Mouse (Mus musculus): Measurements from ENCODE around the gene Ivl. TPM values are rescaled to one million over a fixed set of nuclear protein-coding genes. Genes with fewer than 3 reads are reported as not detected.

Gene Ivl
- not detected in 2 replicates for polyA plus RNA-seq (2016; fragmentation: Nextera tagmentation; extraction: Ambion mirVana)

- DNase-seq (ENCODE audit: low spot score), result no peak
- no peak within 1 kb of the TSS for H3K4me3 ChIP-seq
These were observed at the start of gene Ivl for GRCm38 (mm10) chr3:92573449-92574041. Ivl (minus strand) TSS chr3:92573735.

GRCm38 (mm10) chr3:92621560-92621959, 48.0 kb upstream of the Ivl start, which contains the start of gene Lce6a:
Lce6a (minus strand) TSS chr3:92621660.
- H3K27ac ChIP-seq, result no peak within 1 kb of the TSS
- H3K4me3 ChIP-seq, result no peak within 1 kb of the TSS
- no peaks in the 10 kb centered on the region for H3K36me3 ChIP-seq
- no peaks in the 10 kb centered on the region for H3K9me3 ChIP-seq
- no peaks in the 10 kb centered on the region for H3K4me1 ChIP-seq (replicated peaks)
- no peaks in the 10 kb centered on the region for H3K27me3 ChIP-seq (ENCODE audit: insufficient read depth, poor library complexity, severe bottlenecking)
- 81% methylated on average over 2 of the region's 2 CpGs for WGBS
- no peak for DNase-seq (ENCODE audit: low spot score)

More at GRCm38 (mm10) chr3:92573449-92574041, at the start of gene Ivl:
- WGBS, result 77% methylated on average over 1 of the region's 1 CpGs
- H3K27ac ChIP-seq, result no peak within 1 kb of the TSS
- no peaks in the 10 kb centered on the region for H3K4me1 ChIP-seq (replicated peaks)
- no peaks in the 10 kb centered on the region for H3K9me3 ChIP-seq
- H3K27me3 ChIP-seq (ENCODE audit: insufficient read depth, poor library complexity, severe bottlenecking), result no peaks in the 10 kb centered on the region
- H3K36me3 ChIP-seq, result no peaks in the 10 kb centered on the region

- 68% methylated on average over 1 of the region's 1 CpGs for WGBS
- DNase-seq (ENCODE audit: low spot score), result no peak
- H3K36me3 ChIP-seq, result no peaks in the 10 kb centered on the region
- H3K27ac ChIP-seq, result no peak overlapping the region
- H3K4me1 ChIP-seq (replicated peaks), result no peaks in the 10 kb centered on the region
- no peaks in the 10 kb centered on the region for H3K9me3 ChIP-seq
- no peaks in the 10 kb centered on the region for H3K27me3 ChIP-seq (ENCODE audit: insufficient read depth, poor library complexity, severe bottlenecking)
- no peak overlapping the region for H3K4me3 ChIP-seq
These were observed 36.3 kb upstream of the Ivl start for GRCm38 (mm10) chr3:92609804-92610203.

- Histone ChIP-seq H3K4me3 (no peak within 1 kb of the TSS), H3K36me3 (no peaks in the 10 kb centered on the region), H3K4me1 (replicated peaks) (no peaks in the 10 kb centered on the region), H3K9me3 (no peaks in the 10 kb centered on the region), H3K27ac (no peak within 1 kb of the TSS), H3K27me3 (ENCODE audit: insufficient read depth, poor library complexity, severe bottlenecking) (no peaks in the 10 kb centered on the region)
- no peak for DNase-seq (ENCODE audit: low spot score)
These were observed 33.9 kb upstream of the Ivl start, which contains the start of gene 2210017I01Rik for GRCm38 (mm10) chr3:92607392-92607791. 2210017I01Rik (minus strand) TSS chr3:92607492.

- DNase-seq (ENCODE audit: low spot score), result no peak
- H3K36me3 ChIP-seq, result no peaks in the 10 kb centered on the region
- H3K27me3 ChIP-seq (ENCODE audit: insufficient read depth, poor library complexity, severe bottlenecking), result no peaks in the 10 kb centered on the region
- H3K4me3 ChIP-seq, result no peak overlapping the region
- peaks cover 9% of the 10 kb centered on the region; the same call in 1 of the 2 replicates for H3K9me3 ChIP-seq
- no peak overlapping the region for H3K27ac ChIP-seq
- no peaks in the 10 kb centered on the region for H3K4me1 ChIP-seq (replicated peaks)
- WGBS, result 34% methylated on average over 1 of the region's 1 CpGs
These were observed 28.6 kb upstream of the Ivl start for GRCm38 (mm10) chr3:92602169-92602568.

GRCm38 (mm10) chr3:92600456-92600855, 26.9 kb upstream of the Ivl start:
- 61% methylated on average over 1 of the region's 1 CpGs for WGBS
- DNase-seq (ENCODE audit: low spot score), result no peak
- Histone ChIP-seq H3K4me3 (no peak overlapping the region), H3K27me3 (ENCODE audit: insufficient read depth, poor library complexity, severe bottlenecking) (no peaks in the 10 kb centered on the region), H3K36me3 (no peaks in the 10 kb centered on the region), H3K27ac (no peak overlapping the region), H3K9me3 (peaks cover 9% of the 10 kb centered on the region; the same call in 1 of the 2 replicates), H3K4me1 (replicated peaks) (no peaks in the 10 kb centered on the region)

GRCm38 (mm10) chr3:92599973-92600372, 26.4 kb upstream of the Ivl start:
- Histone ChIP-seq H3K27me3 (ENCODE audit: insufficient read depth, poor library complexity, severe bottlenecking) (no peaks in the 10 kb centered on the region), H3K4me3 (no peak overlapping the region), H3K4me1 (replicated peaks) (no peaks in the 10 kb centered on the region), H3K9me3 (peaks cover 9% of the 10 kb centered on the region; the same call in 1 of the 2 replicates), H3K27ac (no peak overlapping the region), H3K36me3 (no peaks in the 10 kb centered on the region)
- DNase-seq (ENCODE audit: low spot score), result no peak

- no peaks in the 10 kb centered on the region for H3K27me3 ChIP-seq (ENCODE audit: insufficient read depth, poor library complexity, severe bottlenecking)
- H3K4me3 ChIP-seq, result no peak overlapping the region
- WGBS, result 86% methylated on average over 2 of the region's 2 CpGs
- no peak overlapping the region for H3K27ac ChIP-seq
- no peaks in the 10 kb centered on the region for H3K4me1 ChIP-seq (replicated peaks)
- DNase-seq (ENCODE audit: low spot score), result no peak
- peaks cover 9% of the 10 kb centered on the region; the same call in 1 of the 2 replicates for H3K9me3 ChIP-seq
- H3K36me3 ChIP-seq, result no peaks in the 10 kb centered on the region
These were observed 24.9 kb upstream of the Ivl start for GRCm38 (mm10) chr3:92598429-92598828.

- Histone ChIP-seq H3K36me3 (no peaks in the 10 kb centered on the region), H3K4me3 (no peak within 1 kb of the TSS), H3K4me1 (replicated peaks) (no peaks in the 10 kb centered on the region), H3K27ac (no peak within 1 kb of the TSS), H3K9me3 (no peaks in the 10 kb centered on the region), H3K27me3 (ENCODE audit: insufficient read depth, poor library complexity, severe bottlenecking) (no peaks in the 10 kb centered on the region)
- WGBS, result 79% methylated on average over 1 of the region's 1 CpGs
- no peak for DNase-seq (ENCODE audit: low spot score)
These were observed 15.3 kb upstream of the Ivl start, which contains the start of gene Smcp for GRCm38 (mm10) chr3:92588858-92589257. Smcp (minus strand) TSS chr3:92588997.

GRCm38 (mm10) chr3:92587190-92587589, 13.7 kb upstream of the Ivl start:
- Histone ChIP-seq H3K9me3 (no peaks in the 10 kb centered on the region), H3K27ac (no peak overlapping the region), H3K4me3 (no peak overlapping the region), H3K4me1 (replicated peaks) (no peaks in the 10 kb centered on the region), H3K36me3 (no peaks in the 10 kb centered on the region), H3K27me3 (ENCODE audit: insufficient read depth, poor library complexity, severe bottlenecking) (no peaks in the 10 kb centered on the region)
- DNase-seq (ENCODE audit: low spot score), result no peak
- 73% methylated on average over 3 of the region's 3 CpGs for WGBS

- WGBS, result 76% methylated on average over 1 of the region's 1 CpGs
- no peaks in the 10 kb centered on the region for H3K36me3 ChIP-seq
- H3K4me3 ChIP-seq, result no peak overlapping the region
- no peaks in the 10 kb centered on the region for H3K4me1 ChIP-seq (replicated peaks)
- H3K9me3 ChIP-seq, result no peaks in the 10 kb centered on the region
- H3K27ac ChIP-seq, result no peak overlapping the region
- no peak for DNase-seq (ENCODE audit: low spot score)
- H3K27me3 ChIP-seq (ENCODE audit: insufficient read depth, poor library complexity, severe bottlenecking), result no peaks in the 10 kb centered on the region
These were observed 11.5 kb upstream of the Ivl start for GRCm38 (mm10) chr3:92585055-92585454.

- Histone ChIP-seq H3K4me1 (replicated peaks) (no peaks in the 10 kb centered on the region), H3K27me3 (ENCODE audit: insufficient read depth, poor library complexity, severe bottlenecking) (no peaks in the 10 kb centered on the region), H3K4me3 (no peak overlapping the region), H3K36me3 (no peaks in the 10 kb centered on the region), H3K9me3 (no peaks in the 10 kb centered on the region), H3K27ac (no peak overlapping the region)
- DNase-seq (ENCODE audit: low spot score), result no peak
- WGBS, result 65% methylated on average over 3 of the region's 3 CpGs
These were observed 9.8 kb upstream of the Ivl start for GRCm38 (mm10) chr3:92583164-92583826.

- Histone ChIP-seq H3K27me3 (ENCODE audit: insufficient read depth, poor library complexity, severe bottlenecking) (no peaks in the 10 kb centered on the region), H3K4me3 (no peak overlapping the region), H3K9me3 (no peaks in the 10 kb centered on the region), H3K27ac (no peak overlapping the region), H3K4me1 (replicated peaks) (no peaks in the 10 kb centered on the region), H3K36me3 (no peaks in the 10 kb centered on the region)
- 84% methylated on average over 1 of the region's 1 CpGs for WGBS
- DNase-seq (ENCODE audit: low spot score), result no peak
These were observed 6.0 kb upstream of the Ivl start for GRCm38 (mm10) chr3:92579508-92579907.

Data from hindbrain, embryonic 10.5 days (tissue).